Mouse (Mus musculus): ENCODE measurements at regions not wholly inside any gene's neighbourhood (a gene's known extent, or its start where the extent isn't known, plus 50 kb on each side); places are given as distances from the start of the nearest gene placed in this dataset.

GRCm38 (mm10) chr1:51626303-51626702 lies 148.1 kb upstream of the Nabp1 start:
- TF ChIP-seq CTCF (conservative IDR thresholded peaks at IDR 0.05; ENCODE audit: low read length) (no peak), POU5F1 (IDR thresholded peaks at IDR 0.05; ENCODE audit: borderline replicate concordance, low read length) (no peak), NANOG (IDR thresholded peaks at IDR 0.05; ENCODE audit: borderline replicate concordance, low read length) (no peak)

All from E14TG2a.4 (cell line).